10 mouse cellular contexts compared by ENCODE assay signal in the genomic region with DNA sequence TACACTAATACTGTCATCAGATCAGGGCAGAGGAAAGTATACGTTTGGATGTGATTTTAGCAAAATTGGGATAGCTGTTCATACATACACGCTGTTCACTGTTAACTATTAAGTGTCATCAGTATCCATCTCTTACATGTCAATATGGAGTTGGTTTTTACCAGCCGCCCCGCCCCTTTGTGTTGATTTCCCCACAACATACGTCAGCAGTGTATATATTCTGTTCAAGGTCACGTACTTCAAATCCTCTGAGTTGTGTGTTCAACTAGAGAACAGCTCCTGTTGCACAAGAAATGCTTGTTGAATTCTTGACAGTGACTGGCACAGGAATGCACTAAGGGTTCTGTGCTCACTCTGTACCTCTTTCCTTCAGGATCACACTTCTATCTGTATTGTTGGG. TPM values are rescaled to one million over a fixed set of nuclear protein-coding genes. Genes with fewer than 3 reads are reported as not detected.
DNase-seq lines count a peak whose midpoint lies in the region; ATAC-seq and TF ChIP-seq lines count a peak whose summit lies in the region.
"Had no signal": no experiment of that assay in that cellular context is flagged by ENCODE, and none has a peak within 500 bp of the region (broad histone marks: within the 10 kb centered on the region; RNA-seq: fewer than 3 reads in every experiment).

No protein-coding gene starts in this region.

- DNase-seq in kidney, postnatal 0 days (ENCODE audit: low spot score): no peak
- DNase-seq in kidney, adult 18-20 months: no peak
- DNase-seq in midbrain, embryonic 14.5 days: no peak
- no peak for DNase-seq in left cerebral cortex, postnatal 4 days
- no peak for DNase-seq in adrenal gland, postnatal 14 days
- DNase-seq in layer of hippocampus, postnatal 36 days: no peak
- DNase-seq: lung, postnatal 4 days had no signal

- H3K27ac ChIP-seq in kidney, postnatal 0 days: no peak overlapping the region
- no peak overlapping the region for H3K27ac ChIP-seq in forebrain, embryonic 12.5 days
- no peak overlapping the region for H3K27ac ChIP-seq in hindbrain, embryonic 16.5 days (ENCODE audit: low read depth, low read length)
- H3K27ac ChIP-seq in midbrain, embryonic 14.5 days (replicated peaks; ENCODE audit: low read depth, low read length): no peak overlapping the region

- H3K4me2 ChIP-seq in kidney, postnatal 0 days (ENCODE audit: low read length): peak overlapping the region; percentile 71
- H3K4me2 ChIP-seq in forebrain, embryonic 12.5 days: peak overlapping the region; percentile 59
- peak overlapping the region; percentile 68 for H3K4me2 ChIP-seq in hindbrain, embryonic 16.5 days (ENCODE audit: low read length)
- peak overlapping the region; percentile 57 for H3K4me2 ChIP-seq in midbrain, embryonic 14.5 days (ENCODE audit: low read length)

- no peak for TF ChIP-seq CTCF in kidney, postnatal 0 days (IDR thresholded peaks at IDR 0.05; ENCODE audit: low read depth)

- H3K9me3 ChIP-seq in kidney, postnatal 0 days (replicated peaks; ENCODE audit: low read length): no peaks in the 10 kb centered on the region
- no peaks in the 10 kb centered on the region for H3K9me3 ChIP-seq in forebrain, embryonic 12.5 days
- H3K9me3 ChIP-seq in hindbrain, embryonic 16.5 days (ENCODE audit: control insufficient read depth, low read length): no peaks in the 10 kb centered on the region
- H3K9me3 ChIP-seq in midbrain, embryonic 14.5 days (ENCODE audit: control insufficient read depth, low read length): no peaks in the 10 kb centered on the region

- no peak for ATAC-seq in kidney, postnatal 0 days (replicated peaks; ENCODE audit: low FRiP score, low read depth)
- no peak for ATAC-seq in forebrain, embryonic 12.5 days (ENCODE audit: low FRiP score)
- no peak for ATAC-seq in hindbrain, embryonic 16.5 days
- ATAC-seq in midbrain, embryonic 14.5 days (ENCODE audit: low FRiP score, low TSS enrichment): no peak
- ATAC-seq: inflammation-experienced regulatory T-cells, adult 6 months had no signal

- intact Hi-C loops in left cerebral cortex, postnatal 4 days (cut with DNase I): no loop called here

- WGBS in kidney, postnatal 0 days: 86% methylated on average over 6 of the region's 6 CpGs
- 81% methylated on average over 6 of the region's 6 CpGs for WGBS in forebrain, embryonic 12.5 days
- 85% methylated on average over 6 of the region's 6 CpGs for WGBS in hindbrain, embryonic 16.5 days
- WGBS in midbrain, embryonic 14.5 days: 89% methylated on average over 6 of the region's 6 CpGs

- no peak overlapping the region for H3K4me3 ChIP-seq in kidney, postnatal 0 days (replicated peaks; ENCODE audit: low read depth, low read length)
- peak overlapping the region; percentile 69; the same call in 1 of the 2 replicates for H3K4me3 ChIP-seq in forebrain, embryonic 12.5 days (replicated peaks)
- peak overlapping the region; percentile 65 for H3K4me3 ChIP-seq in hindbrain, embryonic 16.5 days (ENCODE audit: low read length)
- H3K4me3 ChIP-seq in midbrain, embryonic 14.5 days (replicated peaks; ENCODE audit: low read depth, low read length): peak overlapping the region; percentile 72

- H3K4me1 ChIP-seq in kidney, postnatal 0 days (replicated peaks; ENCODE audit: insufficient read depth, low read length): 0 out of 2 replicates have a peak, but pooled peaks cover 7% of the 10 kb centered on the region
- H3K4me1 ChIP-seq in forebrain, embryonic 12.5 days: peaks cover 27% of the 10 kb centered on the region
- H3K4me1 ChIP-seq in hindbrain, embryonic 16.5 days (ENCODE audit: control insufficient read depth, insufficient read depth, low read depth, low read length): peaks cover 13% of the 10 kb centered on the region
- H3K4me1 ChIP-seq in midbrain, embryonic 14.5 days (ENCODE audit: control insufficient read depth, insufficient read depth, low read length): peaks cover 22% of the 10 kb centered on the region

- no peaks in the 10 kb centered on the region for H3K27me3 ChIP-seq in kidney, postnatal 0 days (ENCODE audit: insufficient read depth, low read length)
- no peaks in the 10 kb centered on the region for H3K27me3 ChIP-seq in forebrain, embryonic 12.5 days
- H3K27me3 ChIP-seq in hindbrain, embryonic 16.5 days (replicated peaks; ENCODE audit: control insufficient read depth, insufficient read depth, low read length): no peaks in the 10 kb centered on the region
- no peaks in the 10 kb centered on the region for H3K27me3 ChIP-seq in midbrain, embryonic 14.5 days (ENCODE audit: control insufficient read depth, insufficient read depth, low read length)

- no peaks in the 10 kb centered on the region for H3K36me3 ChIP-seq in kidney, postnatal 0 days (ENCODE audit: insufficient read depth, low read length)
- H3K36me3 ChIP-seq in forebrain, embryonic 12.5 days (replicated peaks): no peaks in the 10 kb centered on the region
- H3K36me3 ChIP-seq in hindbrain, embryonic 16.5 days (ENCODE audit: control insufficient read depth, insufficient read depth, low read length): no peaks in the 10 kb centered on the region
- H3K36me3 ChIP-seq in midbrain, embryonic 14.5 days (ENCODE audit: control insufficient read depth, insufficient read depth, low read length): no peaks in the 10 kb centered on the region

- H3K9ac ChIP-seq in kidney, postnatal 0 days (ENCODE audit: low read depth, low read length): no peak overlapping the region
- peak overlapping the region; percentile 74; the same call in 1 of the 2 replicates for H3K9ac ChIP-seq in forebrain, embryonic 12.5 days
- peak overlapping the region; percentile 19; the same call in 1 of the 2 replicates for H3K9ac ChIP-seq in hindbrain, embryonic 16.5 days (ENCODE audit: low read depth, low read length)
- H3K9ac ChIP-seq in midbrain, embryonic 14.5 days (replicated peaks; ENCODE audit: low read length): no peak overlapping the region

RNA-seq across cellular contexts. Expression of a gene that starts 8.2 kb away (rescaled TPM):
- 15.1 and 16.1 TPM in 2 replicates for polyA plus RNA-seq in kidney, postnatal 0 days (2015; fragmentation: Nextera tagmentation; extraction: Ambion mirVana)
- polyA plus RNA-seq in forebrain, embryonic 12.5 days (2016; fragmentation: Nextera tagmentation; extraction: Ambion mirVana): 69.2 and 75.3 TPM in 2 replicates
- polyA plus RNA-seq in hindbrain, embryonic 16.5 days (2015; fragmentation: Nextera tagmentation; extraction: Ambion mirVana): 69.2 and 80.6 TPM in 2 replicates
- polyA plus RNA-seq in midbrain, embryonic 14.5 days (2014; fragmentation: Nextera tagmentation; extraction: Ambion mirVana): 79.6 and 111 TPM in 2 replicates
- total RNA-seq in left cerebral cortex, postnatal 4 days (2021): 10 to 100 TPM; 59.1 to 60.9 TPM
- 20.2 and 23.1 TPM in 2 replicates for total RNA-seq in adrenal gland, postnatal 14 days (2021)
- 10 to 100 TPM; 32.1 to 40.1 TPM for total RNA-seq in layer of hippocampus, postnatal 36 days (2021)

Comparison
In these comparisons a context has a peak if more than half of its experiments do, and no peak if none do; other contexts are left out.
1. H3K9ac ChIP-seq: peak in forebrain, embryonic 12.5 days (single experiment) and hindbrain, embryonic 16.5 days (single experiment); none in kidney, postnatal 0 days (single experiment) and midbrain, embryonic 14.5 days (single experiment).
2. Peak in every context shown above with its lines, with median percentiles within 50 percentile points of each other: H3K4me2 ChIP-seq.